Mouse (Mus musculus) hindbrain, embryonic 15.5 days (tissue): ENCODE data around the gene Psme3. TPM values are rescaled to one million over a fixed set of nuclear protein-coding genes. Genes with fewer than 3 reads are reported as not detected.
A peak's percentile ranks its signal among the peaks of the same experiment; 100 is the strongest.
"Not testable (repeated sequence)": the region's sequence is repeated elsewhere in the genome, so short reads cannot be mapped to it uniquely, and the experiment has no call there.

Source experiments
- ATAC-seq: fragments of 200-750 bp; cut with Nextera tagmentation; 2 replicates; pipeline ENCODE4 v1.8.0; 2017; ENCODE audit warnings: low read depth, moderate number of reproducible peaks, moderate TSS enrichment; ENCODE audit not compliant: low FRiP score
- H3K27ac ChIP-seq: fragments of 300-500 bp; sonication (generic); replicated peaks from 2 replicates; pipeline ENCODE4 v1.5.1; 2015; ENCODE audit warnings: mild to moderate bottlenecking, inconsistent platforms
- H3K27me3 ChIP-seq: fragments of 300-500 bp; sonication (generic); 2 replicates; pipeline ENCODE4 v1.6.1; 2015; ENCODE audit warnings: control low read depth, inconsistent platforms
- H3K36me3 ChIP-seq: fragments of 300-500 bp; sonication (generic); 2 replicates; pipeline ENCODE4 v1.6.1; 2015; ENCODE audit warnings: control low read depth, inconsistent platforms
- H3K4me1 ChIP-seq: fragments of 300-500 bp; sonication (generic); replicated peaks from 2 replicates; pipeline ENCODE4 v1.6.1; 2015; ENCODE audit warnings: control low read depth, inconsistent platforms
- H3K4me2 ChIP-seq: fragments of 300-500 bp; sonication (generic); 2 replicates; pipeline ENCODE4 v1.6.1; 2015; ENCODE audit warnings: moderate library complexity, mild to moderate bottlenecking, inconsistent platforms
- H3K4me3 ChIP-seq: fragments of 300-500 bp; sonication (generic); 2 replicates; pipeline ENCODE4 v1.5.1; 2015; ENCODE audit warnings: mild to moderate bottlenecking, inconsistent platforms
- H3K9ac ChIP-seq: fragments of 300-500 bp; sonication (generic); 2 replicates; pipeline ENCODE4 v1.6.1; 2015; ENCODE audit warnings: inconsistent platforms
- H3K9me3 ChIP-seq: fragments of 300-500 bp; sonication (generic); 2 replicates; pipeline ENCODE4 v1.6.1; 2016; ENCODE audit warnings: control low read depth, inconsistent platforms
- WGBS: fragments of 180-500 bp; shearing (Covaris S2); methylation state at CpG from one replicate; pipeline ENCODE4 v1.1.7; 2015; 5-methylcytosine and 5-hydroxymethylcytosine counted together
- polyA plus RNA-seq: library from polyadenylated mRNA; unstranded; fragments of >200 nt; fragmentation: Nextera tagmentation; extraction: Ambion mirVana; gene quantifications from 2 replicates; pipeline ENCODE4 v1.2.1, GENCODE M21; 2015

The Psme3 gene
- polyA plus RNA-seq, 1 experiment from 2014 or later = 116 TPM

DNA sequence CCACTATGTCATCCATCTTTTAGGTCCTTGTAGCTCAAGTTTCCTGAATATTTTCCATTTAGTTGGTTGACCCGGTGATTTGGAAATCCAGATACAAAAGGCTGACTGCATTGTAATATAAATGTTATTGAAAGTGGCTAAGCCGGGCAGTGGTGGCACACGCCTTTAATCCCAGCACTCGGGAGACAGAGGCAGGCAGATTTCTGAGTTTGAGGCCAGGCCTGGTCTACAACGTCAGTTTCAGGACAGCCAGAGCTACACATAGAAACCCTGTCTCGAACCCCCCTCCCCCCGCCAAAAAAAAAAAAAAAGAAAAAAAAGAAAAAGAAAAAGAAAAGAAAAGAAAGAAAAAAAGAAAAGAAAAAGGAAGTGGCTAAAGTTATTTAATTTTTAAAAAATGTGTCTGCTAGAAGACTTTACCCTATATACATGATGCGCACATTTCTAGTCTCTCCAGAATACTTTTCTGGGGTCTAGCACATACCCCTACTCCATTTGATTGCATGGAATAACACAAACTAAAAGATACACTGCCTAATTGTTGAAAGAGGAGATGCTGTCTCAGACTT lies 847 bp upstream of the Psme3 start:
- peaks cover 18% of the 10 kb centered on the region for H3K4me1 ChIP-seq
- WGBS = 84% methylated on average over 8 of the region's 8 CpGs
- peaks cover 15% of the 10 kb centered on the region for H3K36me3 ChIP-seq
- no peaks in the 10 kb centered on the region for H3K27me3 ChIP-seq
- peak overlapping the region; percentile 96 for H3K4me3 ChIP-seq
- H3K4me2 ChIP-seq = peak overlapping the region; percentile 96
- H3K27ac ChIP-seq = peak overlapping the region; percentile 87
- no peaks in the 10 kb centered on the region for H3K9me3 ChIP-seq
- H3K9ac ChIP-seq = peak overlapping the region; percentile 90
- no peak for ATAC-seq

GRCm38 (mm10) chr11:101316501-101316917 lies 496 bp downstream of the Psme3 start:
- peaks cover 18% of the 10 kb centered on the region for H3K4me1 ChIP-seq
- peak overlapping the region; percentile 96 for H3K4me3 ChIP-seq
- H3K9ac ChIP-seq = peak overlapping the region; percentile 90
- WGBS = under 1% methylated on average over 17 of the region's 17 CpGs
- H3K36me3 ChIP-seq = peaks cover 29% of the 10 kb centered on the region
- no peaks in the 10 kb centered on the region for H3K9me3 ChIP-seq
- peak; percentile 32; the same call in 1 of the 2 replicates for ATAC-seq
- peak overlapping the region; percentile 96 for H3K4me2 ChIP-seq
- no peaks in the 10 kb centered on the region for H3K27me3 ChIP-seq
- peak overlapping the region; percentile 87 for H3K27ac ChIP-seq

GRCm38 (mm10) chr11:101323609-101324008 lies 7.6 kb downstream of the Psme3 start:
- no peak overlapping the region for H3K4me2 ChIP-seq
- H3K27me3 ChIP-seq = no peaks in the 10 kb centered on the region
- H3K9ac ChIP-seq = no peak overlapping the region
- 14% methylated on average over 4 of the region's 4 CpGs for WGBS
- no peaks in the 10 kb centered on the region for H3K4me1 ChIP-seq
- no peak; the same call in 1 of the 2 replicates for ATAC-seq
- H3K9me3 ChIP-seq = no peaks in the 10 kb centered on the region
- no peak overlapping the region for H3K27ac ChIP-seq
- no peak overlapping the region for H3K4me3 ChIP-seq
- peaks cover 59% of the 10 kb centered on the region for H3K36me3 ChIP-seq

GRCm38 (mm10) chr11:101324763-101325162 lies 8.8 kb downstream of the Psme3 start, which contains the start of gene Aoc2:
Gene Aoc2, plus strand, starts transcription at chr11:101325063.
- H3K4me1 ChIP-seq = no peaks in the 10 kb centered on the region
- no peak within 1 kb of the TSS for H3K27ac ChIP-seq
- H3K9me3 ChIP-seq = no peaks in the 10 kb centered on the region
- H3K9ac ChIP-seq = no peak within 1 kb of the TSS
- H3K27me3 ChIP-seq = no peaks in the 10 kb centered on the region
- WGBS = 92% methylated on average over 5 of the region's 5 CpGs
- ATAC-seq = no peak
- peaks cover 48% of the 10 kb centered on the region for H3K36me3 ChIP-seq
- no peak within 1 kb of the TSS for H3K4me3 ChIP-seq
- H3K4me2 ChIP-seq = no peak within 1 kb of the TSS

GRCm38 (mm10) chr11:101325201-101325600 lies 9.2 kb downstream of the Psme3 start:
- not testable (repeated sequence) for H3K4me2 ChIP-seq, H3K4me1 ChIP-seq, H3K27ac ChIP-seq, H3K4me3 ChIP-seq, H3K9me3 ChIP-seq, H3K9ac ChIP-seq, ATAC-seq, H3K27me3 ChIP-seq
- H3K36me3 ChIP-seq = peaks cover 44% of the 10 kb centered on the region
- 97% methylated on average over 11 of the region's 11 CpGs for WGBS

GRCm38 (mm10) chr11:101326147-101326546 lies 10.1 kb downstream of the Psme3 start:
- no peak overlapping the region for H3K4me2 ChIP-seq
- H3K9ac ChIP-seq = no peak overlapping the region
- 87% methylated on average over 11 of the region's 11 CpGs for WGBS
- peaks cover 34% of the 10 kb centered on the region for H3K36me3 ChIP-seq
- H3K4me3 ChIP-seq = no peak overlapping the region
- H3K4me1 ChIP-seq = no peaks in the 10 kb centered on the region
- no peak overlapping the region for H3K27ac ChIP-seq
- ATAC-seq = no peak
- H3K9me3 ChIP-seq = no peaks in the 10 kb centered on the region
- no peaks in the 10 kb centered on the region for H3K27me3 ChIP-seq

- Histone ChIP-seq H3K36me3 (peaks cover 22% of the 10 kb centered on the region), H3K4me2 (no peak overlapping the region), H3K4me1 (no peaks in the 10 kb centered on the region), H3K27me3 (no peaks in the 10 kb centered on the region), H3K4me3 (no peak overlapping the region), H3K9ac (no peak overlapping the region), H3K27ac (no peak overlapping the region), H3K9me3 (no peaks in the 10 kb centered on the region)
- 43% methylated on average over 3 of the region's 3 CpGs for WGBS
- ATAC-seq = no peak
These were observed 11.3 kb downstream of the Psme3 start for GRCm38 (mm10) chr11:101327311-101327710.

DNA sequence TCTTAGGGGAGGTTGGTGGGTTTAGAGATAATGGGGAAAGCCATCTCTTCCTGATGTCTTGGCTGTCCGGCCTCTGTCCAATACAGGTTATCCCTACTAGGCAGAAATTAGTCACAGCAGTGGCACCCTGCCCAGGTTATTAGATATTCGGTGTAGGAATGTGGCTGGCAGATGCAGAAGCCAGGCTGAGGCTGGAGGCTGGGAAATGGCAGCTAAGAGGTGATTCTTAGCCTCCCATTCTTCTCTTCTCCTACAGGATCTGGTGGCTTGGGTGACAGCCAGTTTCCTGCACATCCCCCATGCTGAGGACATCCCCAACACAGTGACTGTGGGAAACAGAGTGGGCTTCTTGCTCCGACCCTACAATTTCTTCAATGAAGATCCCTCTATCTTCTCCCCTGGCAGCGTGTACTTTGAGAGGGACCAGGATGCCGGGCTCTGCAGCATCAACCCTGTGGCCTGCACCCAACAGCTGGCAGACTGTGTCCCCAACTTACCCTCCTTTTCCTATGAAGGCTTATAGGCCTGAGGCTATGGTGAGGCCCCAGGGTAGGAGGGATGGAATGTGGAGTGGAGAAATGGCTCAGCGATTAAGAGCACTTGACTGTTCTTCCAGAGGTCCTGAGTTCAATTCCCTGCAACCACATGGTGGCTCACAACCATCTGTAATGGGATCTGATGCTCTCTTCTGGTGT lies 13.1 kb downstream of the Psme3 start:
- WGBS = 81% methylated on average over 6 of the region's 6 CpGs
- peaks cover 6% of the 10 kb centered on the region for H3K36me3 ChIP-seq
- H3K4me2 ChIP-seq = no peak overlapping the region
- no peaks in the 10 kb centered on the region for H3K27me3 ChIP-seq
- H3K4me1 ChIP-seq = no peaks in the 10 kb centered on the region
- no peak overlapping the region for H3K27ac ChIP-seq
- no peaks in the 10 kb centered on the region for H3K9me3 ChIP-seq
- no peak overlapping the region for H3K9ac ChIP-seq
- no peak overlapping the region for H3K4me3 ChIP-seq
- ATAC-seq = no peak

DNA sequence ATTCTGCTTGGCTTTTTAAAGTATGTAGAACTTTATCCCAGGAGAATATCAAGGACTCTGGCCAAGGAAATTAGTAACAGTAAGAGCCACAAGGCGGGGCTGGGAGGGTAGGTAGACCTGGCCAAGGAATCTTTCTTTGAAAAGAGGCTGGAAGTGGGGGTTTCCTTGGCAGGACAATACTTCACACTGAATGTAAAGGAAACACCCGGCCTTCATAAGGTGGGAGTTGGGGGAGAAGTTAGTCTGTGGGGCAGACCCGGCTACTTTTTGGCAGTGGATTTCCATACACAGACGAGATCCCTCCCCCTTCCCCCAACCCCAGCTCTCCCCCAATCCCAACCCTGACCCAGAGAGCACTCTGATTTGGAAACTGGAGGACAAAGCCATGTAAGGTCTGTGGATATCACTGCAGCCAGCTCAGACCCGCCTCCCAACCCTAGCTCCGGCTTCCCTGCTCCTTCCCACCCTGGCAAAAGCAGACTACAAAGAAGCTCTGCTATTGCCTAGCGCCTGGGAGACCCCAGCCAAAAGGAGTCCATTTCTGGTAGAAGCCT lies 14.4 kb downstream of the Psme3 start, which contains the start of gene Aoc3:
Gene Aoc3 (plus strand): TSS at position 235 of the 554 bp plus-strand sequence.
- Histone ChIP-seq H3K9ac (no peak within 1 kb of the TSS), H3K27me3 (no peaks in the 10 kb centered on the region), H3K4me2 (no peak within 1 kb of the TSS), H3K4me1 (no peaks in the 10 kb centered on the region), H3K4me3 (no peak within 1 kb of the TSS), H3K27ac (no peak within 1 kb of the TSS), H3K36me3 (no peaks in the 10 kb centered on the region), H3K9me3 (no peaks in the 10 kb centered on the region)
- 74% methylated on average over 7 of the region's 7 CpGs for WGBS
- ATAC-seq = no peak

DNA sequence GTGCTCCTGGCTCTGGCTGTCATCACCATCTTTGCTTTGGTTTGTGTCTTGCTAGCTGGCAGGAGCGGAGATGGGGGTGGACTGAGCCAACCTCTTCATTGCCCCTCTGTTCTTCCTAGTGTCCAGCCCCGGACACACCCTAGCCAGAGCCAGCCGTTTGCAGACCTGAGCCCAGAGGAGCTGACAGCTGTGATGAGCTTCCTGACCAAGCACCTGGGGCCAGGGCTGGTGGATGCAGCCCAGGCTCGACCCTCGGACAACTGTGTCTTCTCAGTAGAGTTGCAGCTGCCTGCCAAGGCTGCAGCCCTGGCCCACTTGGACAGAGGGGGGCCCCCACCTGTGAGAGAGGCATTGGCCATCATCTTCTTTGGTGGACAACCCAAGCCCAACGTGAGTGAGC lies 14.9 kb downstream of the Psme3 start:
- H3K9ac ChIP-seq, H3K27me3 ChIP-seq, H3K4me2 ChIP-seq, ATAC-seq, H3K9me3 ChIP-seq, H3K27ac ChIP-seq, H3K4me1 ChIP-seq, H3K36me3 ChIP-seq, H3K4me3 ChIP-seq: not testable (repeated sequence)
- WGBS = 80% methylated on average over 6 of the region's 6 CpGs

DNA sequence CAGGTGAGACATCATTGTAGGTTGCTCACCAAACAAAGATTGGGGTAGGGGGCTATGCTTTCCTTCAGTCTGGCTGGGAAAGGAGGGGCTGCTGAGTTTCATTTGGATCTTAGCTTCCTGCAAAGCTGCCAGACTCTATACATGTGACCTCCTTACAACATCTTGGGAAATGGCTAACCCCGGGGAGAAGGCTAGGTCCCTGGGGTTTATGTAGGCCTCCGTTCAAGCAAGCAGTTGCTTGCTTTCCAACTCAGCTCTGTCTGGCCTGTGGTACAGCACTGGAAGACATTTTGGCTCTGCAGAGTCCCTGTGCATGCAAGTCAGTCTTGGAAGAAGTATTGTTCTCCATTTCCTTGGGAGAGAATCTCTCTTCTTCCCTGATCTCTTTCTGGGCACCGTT lies 16.5 kb downstream of the Psme3 start:
- WGBS = 90% methylated on average over 3 of the region's 3 CpGs
- no peak for ATAC-seq

DNA sequence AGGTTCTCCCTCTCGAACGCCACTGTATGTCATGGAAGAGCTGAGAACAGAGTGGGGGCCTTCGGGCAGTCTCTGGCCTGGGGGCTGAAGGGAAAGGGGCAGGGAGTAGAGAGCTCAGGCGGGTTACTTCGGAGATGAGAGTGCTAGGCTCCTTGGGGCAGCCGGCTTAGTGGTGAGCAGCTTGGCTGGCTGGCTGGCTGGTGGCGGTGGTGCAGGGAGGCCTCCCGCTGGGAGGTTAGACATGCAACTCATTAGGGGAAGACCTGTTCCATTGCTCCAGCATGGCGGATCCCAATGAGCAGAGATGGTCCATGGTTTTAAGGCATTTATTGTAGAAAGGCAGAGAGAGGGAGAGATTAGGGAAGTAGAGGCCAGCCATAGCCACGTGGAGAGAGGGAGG lies 18.0 kb downstream of the Psme3 start:
- H3K27ac ChIP-seq = no peak overlapping the region
- ATAC-seq = no peak
- H3K4me1 ChIP-seq = peaks cover 17% of the 10 kb centered on the region
- H3K27me3 ChIP-seq = no peaks in the 10 kb centered on the region
- no peak overlapping the region for H3K9ac ChIP-seq
- no peak overlapping the region for H3K4me2 ChIP-seq
- H3K4me3 ChIP-seq = no peak overlapping the region
- 28% methylated on average over 10 of the region's 10 CpGs for WGBS
- no peaks in the 10 kb centered on the region for H3K9me3 ChIP-seq
- H3K36me3 ChIP-seq = no peaks in the 10 kb centered on the region

More for the DNA sequence above, 16.5 kb downstream of the Psme3 start:
- Histone ChIP-seq H3K4me2 (no peak overlapping the region), H3K4me3 (no peak overlapping the region), H3K9ac (no peak overlapping the region), H3K4me1 (peaks cover 5% of the 10 kb centered on the region), H3K27ac (no peak overlapping the region), H3K27me3 (no peaks in the 10 kb centered on the region), H3K9me3 (no peaks in the 10 kb centered on the region), H3K36me3 (no peaks in the 10 kb centered on the region)
